Mouse (Mus musculus) limb, embryonic 11.5 days (tissue): ENCODE results near the gene Gbgt1. TPM values are rescaled to one million over a fixed set of nuclear protein-coding genes. Genes with fewer than 3 reads are reported as not detected.
A peak's percentile ranks its signal among the peaks of the same experiment; 100 is the strongest.

Experiments used
- ATAC-seq: fragments of 200-750 bp; cut with Nextera tagmentation; 2 replicates; pipeline ENCODE4 v1.8.0; 2017; ENCODE audit warnings: low read depth; ENCODE audit not compliant: insufficient number of reproducible peaks, low FRiP score, low TSS enrichment
- DNase-seq: peaks from one replicate; pipeline ENCODE4 v3.0.0-alpha.2; 2015; ENCODE audit warnings: low spot score
- H3K27ac ChIP-seq: fragments of 300-500 bp; sonication (generic); replicated peaks from 2 replicates; pipeline ENCODE4 v1.5.1; 2014; ENCODE audit warnings: low read depth, mild to moderate bottlenecking, low read length
- H3K27me3 ChIP-seq: fragments of 300-500 bp; sonication (generic); 2 replicates; pipeline ENCODE4 v1.6.1; 2014; ENCODE audit warnings: mild to moderate bottlenecking, low read length, mixed read lengths; ENCODE audit not compliant: control insufficient read depth, insufficient read depth
- H3K36me3 ChIP-seq: fragments of 300-500 bp; sonication (generic); 2 replicates; pipeline ENCODE4 v1.6.1; 2014; ENCODE audit warnings: mild to moderate bottlenecking, low read length, moderate library complexity, mixed read lengths; ENCODE audit not compliant: control insufficient read depth, insufficient read depth
- H3K4me1 ChIP-seq: fragments of 300-500 bp; sonication (generic); 2 replicates; pipeline ENCODE4 v1.6.1; 2014; ENCODE audit warnings: low read length, mixed read lengths; ENCODE audit not compliant: control insufficient read depth, insufficient read depth
- H3K4me2 ChIP-seq: fragments of 300-500 bp; sonication (generic); 2 replicates; pipeline ENCODE4 v1.6.1; 2014; ENCODE audit warnings: low read depth, mild to moderate bottlenecking, moderate library complexity; ENCODE audit not compliant: severe bottlenecking
- H3K4me3 ChIP-seq: fragments of 300-500 bp; sonication (generic); 2 replicates; pipeline ENCODE4 v1.5.1; 2014; ENCODE audit warnings: low read depth, low read length
- H3K9ac ChIP-seq: fragments of 300-500 bp; sonication (generic); 2 replicates; pipeline ENCODE4 v1.6.1; 2014; ENCODE audit warnings: mild to moderate bottlenecking, low read length
- H3K9me3 ChIP-seq: fragments of 300-500 bp; sonication (generic); 2 replicates; pipeline ENCODE4 v1.6.1; 2016; ENCODE audit warnings: low read length; ENCODE audit not compliant: control insufficient read depth
- WGBS: fragments of 180-500 bp; shearing (Covaris S2); extraction: QIAGEN DNeasy Blood & Tissue Kit; methylation state at CpG from one replicate; pipeline ENCODE4 v1.1.7; 2014; 5-methylcytosine and 5-hydroxymethylcytosine counted together
- polyA plus RNA-seq: library from polyadenylated mRNA; unstranded; fragments of >200 nt; fragmentation: Nextera tagmentation; extraction: Ambion mirVana; gene quantifications from 2 replicates; pipeline ENCODE4 v1.2.1, GENCODE M21; 2014

The Gbgt1 gene
- polyA plus RNA-seq, 1 experiment from 2014 or later = not detected

DNA sequence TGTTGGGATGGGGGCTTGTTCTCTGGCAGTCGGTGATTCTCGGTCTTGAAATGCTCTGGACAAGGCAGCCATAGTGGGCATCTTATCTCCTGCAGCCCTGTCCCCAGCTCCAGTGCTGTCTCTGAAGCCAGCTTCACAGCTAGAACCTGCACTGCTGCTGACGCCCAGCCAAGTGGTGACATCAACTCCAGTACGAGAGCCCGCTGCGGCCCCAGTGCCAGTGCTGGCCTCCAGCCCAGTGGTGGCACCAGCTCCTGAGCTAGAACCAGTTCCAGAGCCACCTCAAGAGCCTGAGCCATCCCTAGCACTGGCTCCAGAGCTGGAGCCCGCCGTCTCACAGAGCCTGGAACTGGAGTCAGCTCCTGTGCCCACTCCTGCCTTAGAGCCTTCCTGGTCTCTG lies 47.2 kb downstream of the Gbgt1 start:
- DNase-seq (no peak), ATAC-seq (no peak)
- 95% methylated on average over 8 of the region's 8 CpGs for whole genome bisulfite sequencing
- no peak overlapping the region for H3K9ac ChIP-seq
- peaks cover 11% of the 10 kb centered on the region for H3K4me1 ChIP-seq
- H3K36me3 ChIP-seq = peaks cover 22% of the 10 kb centered on the region; the same call in 1 of the 2 replicates
- H3K4me2 ChIP-seq = no peak overlapping the region
- no peak overlapping the region for H3K27ac ChIP-seq
- no peak overlapping the region for H3K4me3 ChIP-seq
- H3K27me3 ChIP-seq = no peaks in the 10 kb centered on the region
- H3K9me3 ChIP-seq = no peaks in the 10 kb centered on the region

DNA sequence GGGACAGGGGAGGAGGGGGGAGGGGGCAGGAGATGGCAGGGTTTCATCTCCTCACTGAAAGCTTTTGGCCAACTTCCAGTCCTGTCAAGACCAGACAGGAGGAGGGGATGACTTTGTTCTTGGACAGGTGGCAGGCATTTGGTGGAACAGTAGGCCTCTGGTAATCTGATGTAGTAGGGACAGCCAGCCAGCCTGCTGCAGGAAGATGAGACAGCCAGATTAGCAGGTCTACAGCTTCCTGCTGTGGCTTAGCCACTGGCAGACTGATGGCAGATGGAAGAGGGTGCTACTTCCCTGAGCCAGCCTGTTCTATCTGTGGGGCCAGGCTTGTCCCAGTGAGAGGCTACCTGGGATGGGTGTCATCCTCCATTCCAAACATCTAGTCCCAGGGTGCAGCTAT lies 49.3 kb downstream of the Gbgt1 start:
- no peak for DNase-seq
- H3K4me2 ChIP-seq = no peak overlapping the region
- H3K4me3 ChIP-seq = no peak overlapping the region
- no peaks in the 10 kb centered on the region for H3K4me1 ChIP-seq
- no peaks in the 10 kb centered on the region for H3K9me3 ChIP-seq
- no peak for ATAC-seq
- H3K27ac ChIP-seq = no peak overlapping the region
- peaks cover 27% of the 10 kb centered on the region; the same call in 1 of the 2 replicates for H3K36me3 ChIP-seq
- no peak overlapping the region for H3K9ac ChIP-seq
- H3K27me3 ChIP-seq = no peaks in the 10 kb centered on the region

DNA sequence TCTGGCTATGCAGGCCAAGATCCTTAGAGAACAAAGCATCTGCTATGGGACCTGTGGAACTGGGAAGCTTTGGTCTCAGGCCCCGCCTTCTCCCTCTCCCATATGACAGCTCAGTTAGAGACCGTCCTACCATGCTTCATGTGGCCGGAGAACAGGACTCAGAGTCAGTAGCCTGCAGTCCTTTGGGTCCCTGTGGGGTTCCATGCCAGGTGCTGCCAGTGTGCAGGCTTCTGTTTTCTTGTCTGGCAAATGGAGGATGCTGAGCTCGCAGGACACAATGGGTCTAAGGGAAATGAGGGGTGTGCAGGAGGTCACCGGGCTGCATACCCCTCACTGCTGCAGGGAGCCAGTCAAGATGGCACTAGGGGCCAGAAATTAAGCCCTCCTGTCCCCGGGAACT lies 49.9 kb downstream of the Gbgt1 start:
- DNase-seq (no peak), ATAC-seq (no peak)
- no peak overlapping the region for H3K27ac ChIP-seq
- peaks cover 27% of the 10 kb centered on the region; the same call in 1 of the 2 replicates for H3K36me3 ChIP-seq
- no peaks in the 10 kb centered on the region for H3K27me3 ChIP-seq
- H3K4me1 ChIP-seq = no peaks in the 10 kb centered on the region
- no peak overlapping the region for H3K4me2 ChIP-seq
- 74% methylated on average over 6 of the region's 6 CpGs for WGBS
- H3K4me3 ChIP-seq = no peak overlapping the region
- H3K9ac ChIP-seq = no peak overlapping the region
- H3K9me3 ChIP-seq = no peaks in the 10 kb centered on the region

- Histone ChIP-seq H3K36me3 (peaks cover 25% of the 10 kb centered on the region; the same call in 1 of the 2 replicates), H3K27me3 (no peaks in the 10 kb centered on the region), H3K9ac (no peak overlapping the region), H3K27ac (no peak overlapping the region), H3K4me3 (no peak overlapping the region), H3K4me2 (no peak overlapping the region), H3K4me1 (no peaks in the 10 kb centered on the region), H3K9me3 (no peaks in the 10 kb centered on the region)
- 56% methylated on average over 11 of the region's 11 CpGs for WGBS
- DNase-seq (peak; percentile 91), ATAC-seq (peak; percentile 45; the same call in 1 of the 2 replicates)
These were observed 50.8 kb downstream of the Gbgt1 start for GRCm38 (mm10) chr2:28547237-28548172.

GRCm38 (mm10) chr2:28549157-28549556 lies 52.5 kb downstream of the Gbgt1 start:
- no peak overlapping the region for H3K27ac ChIP-seq
- no peaks in the 10 kb centered on the region for H3K9me3 ChIP-seq
- WGBS = 91% methylated on average over 13 of the region's 13 CpGs
- no peak overlapping the region for H3K4me3 ChIP-seq
- H3K4me2 ChIP-seq = no peak overlapping the region
- DNase-seq (no peak), ATAC-seq (no peak)
- H3K9ac ChIP-seq = no peak overlapping the region
- no peaks in the 10 kb centered on the region for H3K4me1 ChIP-seq
- H3K36me3 ChIP-seq = peaks cover 23% of the 10 kb centered on the region; the same call in 1 of the 2 replicates
- H3K27me3 ChIP-seq = no peaks in the 10 kb centered on the region

- peaks cover 18% of the 10 kb centered on the region; the same call in 1 of the 2 replicates for H3K36me3 ChIP-seq
- no peaks in the 10 kb centered on the region for H3K4me1 ChIP-seq
- H3K4me3 ChIP-seq = no peak overlapping the region
- H3K9me3 ChIP-seq = no peaks in the 10 kb centered on the region
- H3K9ac ChIP-seq = no peak overlapping the region
- ATAC-seq (no peak), DNase-seq (no peak)
- no peak overlapping the region for H3K27ac ChIP-seq
- no peak overlapping the region for H3K4me2 ChIP-seq
- no peaks in the 10 kb centered on the region for H3K27me3 ChIP-seq
- WGBS = 99% methylated on average over 5 of the region's 5 CpGs
These were observed 55.6 kb downstream of the Gbgt1 start for GRCm38 (mm10) chr2:28552301-28552700.

Other genes with a start within 250 kb of the Gbgt1 start
- 5.3 and 5.4 TPM in 2 replicates for gene Ppp1r26, start 50.1 kb upstream of the Gbgt1 start, polyA plus RNA-seq
- 0.95 and 0.96 TPM in 2 replicates for gene 1700007K13Rik, start 30.6 kb upstream of the Gbgt1 start, polyA plus RNA-seq
- 70.4 and 72.9 TPM in 2 replicates for gene Mrps2, start 28.8 kb upstream of the Gbgt1 start, polyA plus RNA-seq
- gene Gm10134, start 9.2 kb downstream of the Gbgt1 start, polyA plus RNA-seq = not detected in 2 replicates
- gene Ralgds, start 16.2 kb downstream of the Gbgt1 start, polyA plus RNA-seq = 37.3 and 43.1 TPM in 2 replicates
- gene Cel, start 66.5 kb downstream of the Gbgt1 start, polyA plus RNA-seq = not detected in 2 replicates
- gene Gtf3c5, start 86.9 kb downstream of the Gbgt1 start, polyA plus RNA-seq = 48.6 and 48.9 TPM in 2 replicates
- 0.77 and 2.2 TPM in 2 replicates for gene Gfi1b, start 125.1 kb downstream of the Gbgt1 start, polyA plus RNA-seq
- gene Tsc1, start 144.3 kb downstream of the Gbgt1 start, polyA plus RNA-seq = 23.2 and 23.6 TPM in 2 replicates
- 1.7 and 2.0 TPM in 2 replicates for gene Spaca9, start 202.8 kb downstream of the Gbgt1 start, polyA plus RNA-seq
- gene Ak8, start 203.3 kb downstream of the Gbgt1 start, polyA plus RNA-seq = 0.52 and 0.91 TPM in 2 replicates